Mouse (Mus musculus): ENCODE data around the gene Gpbp1l1.

Gene Gpbp1l1

DNA sequence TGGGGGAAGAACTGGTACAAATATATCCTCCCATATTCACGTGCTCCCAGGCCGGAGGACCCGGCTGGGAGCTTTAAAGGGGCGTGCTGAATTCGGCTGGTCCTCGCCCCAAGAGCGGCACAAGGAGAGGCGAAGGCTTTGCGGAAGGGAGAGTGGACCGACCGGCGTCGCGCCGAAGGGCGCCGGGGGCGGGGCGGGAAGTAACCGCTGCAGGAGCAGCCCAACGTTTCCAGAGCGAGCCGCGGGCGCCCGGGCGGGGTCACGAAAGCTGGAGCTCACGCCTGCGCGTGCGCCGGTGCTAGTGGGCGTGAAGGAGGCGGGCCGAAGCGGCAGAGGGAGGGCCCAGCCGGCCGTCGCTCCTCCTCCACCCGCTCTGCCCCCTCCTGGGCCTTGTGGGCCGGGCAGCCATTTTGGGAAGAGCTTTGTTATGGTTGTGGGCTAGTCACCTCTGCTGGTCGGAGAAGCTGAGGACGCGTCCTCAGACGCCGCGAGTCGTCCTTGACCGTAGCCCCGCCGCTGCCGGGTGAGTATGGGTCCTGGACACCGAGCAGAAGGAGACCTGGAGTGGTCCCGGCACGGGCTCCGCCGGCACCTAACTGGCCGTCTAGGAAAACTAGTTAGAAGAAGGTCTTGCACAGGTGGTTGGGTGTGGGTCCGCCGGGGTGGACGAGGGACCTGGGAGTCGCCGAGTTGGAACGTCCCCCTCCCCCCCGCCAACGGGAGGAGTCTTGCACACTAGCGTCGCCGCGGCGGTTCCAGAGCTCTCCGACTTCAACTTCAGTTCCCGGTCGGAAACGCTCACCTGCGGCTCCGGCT lies at the start of gene Gpbp1l1:
Gene Gpbp1l1 (plus strand): TSS at position 353 of the 816 bp plus-strand sequence.
- peak; percentile 89 for DNase-seq (ENCODE audit: low read depth, low spot score)

DNA sequence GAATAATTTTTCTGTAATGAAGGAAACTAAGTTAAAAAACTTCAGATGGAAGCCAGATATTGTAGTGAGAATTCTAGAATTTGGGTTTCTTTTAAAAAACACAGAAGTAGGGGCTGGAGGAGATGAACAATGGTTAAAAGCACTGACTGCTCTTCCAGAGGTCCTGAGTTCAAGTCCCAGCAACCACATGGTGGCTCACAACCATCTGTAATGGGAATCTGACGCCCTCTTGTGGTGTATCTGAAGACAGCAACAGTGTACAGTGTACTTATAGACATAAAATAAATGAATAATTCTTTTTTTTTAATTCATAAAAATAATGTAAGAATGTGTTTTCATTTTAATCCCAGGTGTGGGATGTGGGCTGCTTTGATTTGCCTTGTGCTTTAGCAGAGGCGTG lies 26.3 kb upstream of the Gpbp1l1 start:
- DNase-seq (ENCODE audit: low read depth, low spot score) = no peak

DNA sequence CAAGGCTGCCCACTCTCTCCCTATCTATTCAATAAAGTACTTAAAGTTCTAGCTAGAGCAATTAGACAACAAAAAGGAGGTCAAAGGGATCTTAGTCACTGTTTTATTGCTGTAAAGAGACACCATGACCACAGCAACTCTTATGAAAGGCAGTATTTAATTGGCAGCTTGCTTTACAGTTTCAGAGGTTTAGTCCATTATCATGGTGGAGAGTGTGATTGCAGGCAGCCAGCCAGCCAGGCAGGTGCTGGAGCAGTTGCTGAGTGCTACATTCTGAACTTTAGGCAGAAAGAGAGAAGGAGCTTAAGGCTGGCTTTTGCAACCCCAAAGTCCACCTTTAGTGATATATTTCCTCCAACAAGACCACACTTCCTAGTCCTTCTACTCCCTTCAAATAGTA lies 21.1 kb upstream of the Gpbp1l1 start:
- DNase-seq (ENCODE audit: low read depth, low spot score) = no peak

DNA sequence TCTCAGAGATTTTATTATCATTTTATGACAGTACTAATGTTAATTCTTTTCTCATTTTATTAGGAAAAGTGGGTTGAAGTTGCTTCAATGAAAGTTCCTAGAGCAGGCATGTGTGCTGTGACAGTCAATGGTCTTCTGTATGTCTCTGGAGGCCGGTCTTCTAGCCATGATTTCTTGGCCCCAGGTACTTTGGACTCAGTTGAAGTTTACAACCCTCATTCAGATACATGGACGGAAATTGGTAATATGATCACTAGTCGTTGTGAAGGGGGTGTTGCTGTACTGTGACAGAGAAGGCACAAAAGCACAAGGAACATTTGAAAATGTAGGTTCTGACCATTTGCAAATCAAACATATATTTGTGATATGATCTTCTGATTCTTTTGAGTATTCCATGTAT lies 19.7 kb upstream of the Gpbp1l1 start:
- DNase-seq (ENCODE audit: low read depth, low spot score) = no peak

DNA sequence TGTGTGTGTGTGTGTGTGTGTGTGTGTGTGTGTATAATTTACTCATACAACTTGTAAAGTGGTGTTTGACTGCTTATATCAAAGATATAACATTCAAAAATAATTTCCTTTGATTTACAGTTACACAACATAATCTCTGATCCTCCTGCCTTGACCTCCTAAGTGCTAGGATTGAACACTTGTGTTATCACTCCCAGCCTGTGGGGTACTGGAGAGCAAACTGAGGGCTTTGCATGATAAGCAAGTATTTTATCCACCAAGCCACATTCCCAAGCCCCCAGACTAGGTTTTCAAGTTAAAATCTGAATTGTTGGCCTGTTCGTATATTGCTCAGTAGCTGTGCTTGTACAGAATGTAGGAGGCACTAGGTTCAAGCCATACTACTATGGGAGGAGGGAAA lies 7.0 kb upstream of the Gpbp1l1 start:
- no peak for DNase-seq (ENCODE audit: low read depth, low spot score)

DNA sequence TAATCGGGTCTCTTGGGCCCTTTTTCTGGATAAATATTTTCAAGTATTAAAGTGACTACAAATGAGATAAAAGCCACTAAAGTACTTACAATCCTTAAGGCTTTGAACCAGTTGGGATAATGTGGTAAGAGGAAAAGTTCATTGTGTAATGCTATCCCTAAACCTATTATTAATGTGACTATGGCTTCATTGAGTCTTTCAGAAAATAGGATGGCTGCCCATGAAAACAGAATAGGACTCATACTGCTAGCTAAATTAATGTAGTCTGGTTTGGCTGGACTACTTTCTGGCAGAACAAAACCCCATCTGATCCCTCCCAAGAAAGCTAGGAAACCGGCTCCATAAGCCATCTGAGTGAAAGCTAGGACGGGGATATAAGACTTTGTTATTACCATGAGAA lies 4.4 kb upstream of the Gpbp1l1 start:
- DNase-seq (ENCODE audit: low read depth, low spot score) = no peak

DNA sequence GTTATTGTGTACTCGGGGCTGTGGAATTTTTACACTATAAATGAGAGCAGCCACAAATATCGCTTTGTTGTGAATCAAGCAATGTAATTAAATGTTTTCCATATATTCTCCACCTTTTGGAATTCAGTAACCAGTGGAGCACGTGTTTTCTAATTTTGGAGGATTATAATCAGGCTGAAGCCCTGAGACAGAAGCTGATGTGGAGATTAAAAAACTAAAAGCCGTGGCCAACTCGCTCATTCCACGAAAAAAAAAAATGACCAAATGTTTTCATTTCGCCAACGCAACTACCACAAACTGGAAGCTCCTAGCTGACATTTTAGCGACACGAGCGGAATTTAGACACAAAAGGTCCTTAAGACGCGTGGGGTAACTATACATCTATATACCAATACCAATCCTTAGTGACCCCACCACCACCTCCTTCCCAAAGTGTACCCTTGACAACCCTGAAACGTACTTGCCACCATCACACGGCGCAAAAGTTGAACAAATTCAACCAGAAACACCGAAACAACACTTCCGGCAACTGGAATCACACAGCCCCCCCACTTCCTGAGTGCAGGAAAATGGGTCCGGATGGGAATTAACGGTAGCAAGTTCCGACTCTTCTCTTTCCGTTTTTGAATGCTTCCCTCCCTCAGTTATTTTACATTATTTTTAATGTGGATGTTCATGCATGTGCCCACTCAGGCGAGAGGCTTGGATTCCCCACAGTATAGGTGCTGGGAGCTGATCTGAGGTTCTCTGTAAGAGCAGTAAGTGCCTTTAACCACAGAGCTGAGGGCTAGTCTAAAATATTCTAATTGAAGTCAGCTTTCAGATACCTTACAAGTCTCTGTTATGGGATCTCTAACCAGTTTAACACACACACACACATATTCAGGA lies 1.8 kb upstream of the Gpbp1l1 start, which contains the start of gene Tmem69:
Gene Tmem69 (minus strand): TSS at position 524 of the 888 bp plus-strand sequence.
- DNase-seq (ENCODE audit: low read depth, low spot score) = peak; percentile 60

DNA sequence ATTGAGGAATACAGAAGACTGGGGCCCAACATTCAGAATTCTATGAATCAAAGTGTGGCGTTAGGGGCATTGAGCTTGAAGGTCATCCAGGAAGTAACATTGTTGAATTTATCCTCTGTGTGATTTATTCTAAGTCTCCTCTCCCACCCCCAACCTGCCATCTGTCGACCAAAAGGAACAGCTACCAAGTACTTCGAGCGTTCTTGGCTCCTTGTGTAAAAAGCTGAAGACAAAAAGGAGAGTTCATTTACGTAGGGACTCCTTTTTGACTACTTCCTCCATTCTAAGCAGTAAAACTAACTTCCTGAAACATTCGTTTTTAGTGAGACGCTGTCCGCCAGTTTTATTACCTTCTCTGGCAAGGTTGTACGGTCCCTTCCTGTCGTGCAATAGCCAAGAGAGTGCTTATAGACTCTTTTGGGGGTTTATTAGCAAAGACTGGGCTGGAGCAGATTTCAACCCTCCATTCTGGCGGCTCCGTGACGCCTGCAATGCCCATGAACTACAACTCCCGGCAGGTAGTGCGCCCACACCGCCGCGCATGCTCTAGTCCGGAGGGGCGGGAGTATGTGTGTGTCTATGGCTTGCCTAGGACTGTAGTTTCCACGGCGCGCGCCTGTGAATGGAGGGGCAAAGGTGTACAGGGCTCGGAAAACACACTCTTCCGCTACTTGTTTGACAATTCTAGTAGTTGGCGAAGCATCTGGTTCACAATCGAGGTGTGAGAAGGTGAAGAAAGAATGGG lies 725 bp upstream of the Gpbp1l1 start:
- DNase-seq (ENCODE audit: low read depth, low spot score) = peak; percentile 85

DNA sequence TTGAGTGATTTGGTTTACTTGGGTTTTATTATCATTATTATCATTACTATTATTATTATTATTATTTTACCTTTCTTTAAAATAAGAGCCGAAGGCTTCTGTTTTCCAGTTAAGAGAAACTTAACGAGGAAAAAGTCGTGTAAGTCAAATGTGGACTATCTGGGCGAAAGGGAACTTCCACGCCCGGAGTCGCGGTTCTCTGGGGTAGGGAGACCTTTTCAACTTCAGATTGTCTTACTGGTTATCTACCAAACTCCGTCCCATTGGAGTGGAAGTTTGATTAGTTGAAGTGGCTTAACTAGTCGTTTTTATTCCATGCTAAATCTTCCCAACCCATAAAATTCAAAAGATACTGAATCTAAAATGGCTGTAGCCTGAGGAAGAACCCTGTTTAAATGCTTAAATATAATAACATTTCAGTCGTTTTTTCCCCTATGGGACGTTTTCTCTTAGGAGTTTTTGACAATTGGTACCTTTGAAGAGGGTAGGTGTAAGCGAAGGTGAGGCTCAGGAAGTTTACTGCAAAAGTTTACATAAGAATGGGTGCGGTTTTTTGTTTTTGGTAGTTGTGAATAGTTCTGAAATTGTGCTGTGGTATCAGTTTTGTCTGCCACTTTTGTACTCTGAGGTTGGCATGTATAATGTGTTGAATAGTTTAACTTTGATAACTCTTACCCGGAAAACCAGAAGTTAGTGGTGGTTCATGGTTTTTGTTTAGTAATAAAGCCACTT lies 859 bp downstream of the Gpbp1l1 start:
- no peak for DNase-seq (ENCODE audit: low read depth, low spot score)

DNA sequence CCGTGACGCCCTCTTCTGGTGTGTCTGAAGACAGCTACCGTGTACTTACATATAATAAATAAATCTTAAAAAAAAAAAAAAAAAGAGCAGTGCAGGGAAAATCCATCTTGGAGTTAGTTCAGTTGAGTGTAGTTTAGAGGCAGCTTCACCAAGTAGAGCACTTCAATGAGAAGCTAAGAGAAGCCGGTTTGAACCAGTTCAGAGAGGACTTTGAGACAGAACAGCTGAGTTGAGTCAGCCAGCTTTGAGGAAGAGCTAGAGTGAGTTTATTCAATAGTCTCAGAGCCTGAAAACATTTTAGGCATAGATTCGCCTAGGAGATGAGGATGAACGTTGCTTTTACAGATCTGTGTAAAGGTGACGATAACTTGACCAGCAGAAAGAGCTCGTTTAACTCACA lies 38.3 kb downstream of the Gpbp1l1 start:
- no peak for DNase-seq (ENCODE audit: low read depth, low spot score)

DNA sequence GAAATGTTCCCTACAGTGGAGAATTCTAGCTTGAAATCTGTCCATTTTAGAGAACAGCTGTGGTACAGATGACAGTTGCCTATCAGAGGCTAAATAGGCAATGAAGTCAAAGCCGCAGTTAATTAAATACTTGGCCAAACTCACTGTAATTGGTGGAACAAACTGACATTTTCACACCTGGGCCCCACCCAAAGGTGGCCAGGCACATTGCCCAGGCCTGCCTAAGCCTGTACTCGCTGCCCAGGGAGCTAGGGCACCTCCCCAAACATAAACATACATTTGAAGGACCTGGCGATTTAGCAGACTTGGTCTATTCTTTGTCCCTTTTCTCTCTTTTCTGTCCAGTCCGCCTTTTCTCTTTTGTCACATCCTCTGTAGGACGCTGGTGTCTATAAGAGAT lies 38.9 kb downstream of the Gpbp1l1 start, which contains the start of gene Ccdc17:
Gene Ccdc17 (plus strand): TSS at position 276 of the 400 bp plus-strand sequence.
- no peak for DNase-seq (ENCODE audit: low read depth, low spot score)

DNA sequence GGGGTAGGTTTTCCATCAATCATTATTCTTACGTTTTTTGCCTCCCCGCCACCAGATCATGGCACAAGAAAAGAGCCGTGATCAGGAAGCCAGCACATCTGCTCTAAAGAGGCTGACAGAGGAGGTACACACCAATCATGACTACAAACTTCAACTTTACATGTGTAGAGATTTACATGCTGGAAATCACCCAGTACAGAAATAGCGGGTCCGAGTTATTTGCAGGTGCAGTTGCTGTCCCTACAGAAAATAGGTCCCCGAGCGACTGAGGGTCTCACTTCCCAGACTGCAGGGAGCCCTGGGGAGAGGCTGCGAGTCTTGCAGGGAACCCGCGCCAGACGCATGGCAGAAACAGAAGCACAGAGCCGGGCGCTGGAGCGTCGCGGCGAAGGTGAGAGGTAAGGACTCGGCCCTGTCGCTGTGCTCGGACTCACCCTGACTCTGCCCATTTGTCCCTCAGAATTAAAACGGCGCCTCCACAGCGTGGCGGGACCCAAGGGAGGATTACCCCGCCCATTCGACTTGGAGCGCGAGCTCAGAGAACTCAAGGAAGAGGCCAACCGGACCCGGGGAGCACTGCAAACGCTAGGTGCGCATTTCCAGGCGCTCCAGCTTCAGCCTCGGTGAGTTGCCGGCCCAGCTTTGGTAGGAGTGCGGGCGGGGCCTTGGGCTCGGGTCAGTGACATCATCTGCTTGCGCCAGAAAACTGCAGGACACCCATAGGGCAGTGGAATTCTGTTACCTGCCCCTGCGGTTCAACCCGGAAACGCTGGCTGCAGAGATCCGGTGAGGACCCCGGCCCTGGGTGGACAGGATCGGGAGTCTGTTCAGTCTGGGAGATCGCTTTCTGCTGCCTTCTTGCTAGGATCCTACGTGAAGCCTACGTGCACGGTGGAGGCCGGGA lies 39.8 kb downstream of the Gpbp1l1 start:
- peak; percentile 84 for DNase-seq (ENCODE audit: low read depth, low spot score)

DNA sequence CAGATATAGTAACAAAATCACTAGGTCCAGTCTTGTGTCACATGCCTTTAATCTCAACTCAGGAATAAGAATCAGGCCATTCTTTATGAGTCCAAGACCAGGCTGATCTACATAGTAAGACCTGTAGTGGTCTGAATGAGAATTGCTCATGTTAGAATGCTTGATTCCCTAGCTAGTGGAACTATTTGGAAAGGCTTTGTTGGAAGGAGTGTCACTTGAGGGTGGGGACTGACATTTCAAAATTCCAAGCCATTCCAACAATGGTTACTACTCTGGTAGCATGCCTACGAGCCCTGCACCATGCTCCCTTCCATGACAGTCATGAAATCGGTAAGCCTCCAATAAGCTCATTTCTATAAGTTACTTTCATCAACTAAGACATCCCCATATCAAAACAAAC lies 55.2 kb downstream of the Gpbp1l1 start:
- DNase-seq (ENCODE audit: low read depth, low spot score) = no peak

DNA sequence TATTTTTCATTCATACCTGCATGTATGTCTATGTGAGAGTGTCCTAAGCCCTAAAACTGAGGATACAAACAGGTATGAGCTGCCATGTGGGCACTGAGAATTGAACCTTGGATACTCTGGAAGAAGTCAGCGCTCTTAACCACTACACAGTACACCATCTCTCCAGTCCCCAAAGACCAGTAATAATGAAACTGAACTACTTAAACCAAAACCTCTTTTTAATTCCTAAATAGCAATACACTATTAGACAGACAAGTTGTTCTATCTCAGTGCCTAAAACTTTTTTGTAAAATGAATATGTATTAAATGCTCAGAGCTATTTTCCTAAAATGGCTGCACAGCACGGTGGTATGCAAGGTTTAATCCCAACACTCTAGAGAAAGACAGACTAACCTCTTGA lies 57.8 kb downstream of the Gpbp1l1 start:
- no peak for DNase-seq (ENCODE audit: low read depth, low spot score)

DNA sequence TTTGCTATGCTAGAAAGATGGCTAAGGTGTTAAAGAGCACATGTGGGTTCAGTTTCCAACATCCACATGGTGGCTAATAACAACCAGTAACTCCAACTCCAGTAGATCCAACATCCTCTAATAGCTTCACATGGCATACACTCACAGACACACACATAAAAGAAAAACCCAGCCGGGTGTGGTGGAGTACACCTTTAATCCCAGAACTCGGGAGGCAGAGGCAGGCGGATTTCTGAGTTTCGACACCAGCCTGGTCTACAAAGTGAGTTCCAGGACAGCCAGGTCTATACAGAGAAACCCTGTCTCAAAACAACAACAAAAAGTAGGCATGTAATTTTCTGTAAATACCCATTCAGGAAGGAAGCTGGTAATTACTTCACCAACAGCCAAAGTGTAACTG lies 67.4 kb downstream of the Gpbp1l1 start:
- DNase-seq (ENCODE audit: low read depth, low spot score) = no peak

DNA sequence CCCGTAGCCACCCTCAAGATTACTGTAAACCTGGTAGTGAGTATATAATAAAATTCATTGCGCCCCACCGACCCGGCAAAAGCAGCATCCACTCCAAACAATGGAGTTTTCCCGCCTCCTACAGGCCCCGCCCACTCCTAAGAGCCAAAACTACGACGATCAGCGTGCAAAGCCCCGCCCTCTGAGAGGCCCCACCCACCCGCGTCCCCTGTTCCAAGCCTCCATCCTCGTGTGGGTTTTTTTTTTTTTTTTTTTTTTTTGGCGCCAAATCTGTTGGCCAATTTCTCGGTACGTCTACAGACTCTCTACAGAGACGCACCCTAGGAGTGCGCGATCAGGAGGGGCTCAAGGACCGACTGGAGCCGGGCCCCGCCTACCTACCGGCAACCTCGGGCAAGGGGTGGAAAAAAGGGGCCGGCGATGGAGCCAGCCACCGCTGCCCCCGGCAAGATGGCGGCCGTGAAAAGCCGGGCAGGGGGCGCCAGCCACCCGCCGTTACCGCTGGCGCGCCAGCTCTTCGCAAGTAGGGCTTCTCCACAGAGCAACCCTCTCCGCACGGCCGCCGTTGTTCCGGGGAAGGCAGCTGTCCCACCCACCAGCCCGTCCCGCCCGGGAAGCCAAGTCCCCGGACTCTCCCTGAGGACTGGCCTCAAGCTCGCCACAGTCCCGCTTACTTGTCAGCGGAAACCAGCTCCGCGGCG lies 69.3 kb downstream of the Gpbp1l1 start:
- no peak for DNase-seq (ENCODE audit: low read depth, low spot score)

DNA sequence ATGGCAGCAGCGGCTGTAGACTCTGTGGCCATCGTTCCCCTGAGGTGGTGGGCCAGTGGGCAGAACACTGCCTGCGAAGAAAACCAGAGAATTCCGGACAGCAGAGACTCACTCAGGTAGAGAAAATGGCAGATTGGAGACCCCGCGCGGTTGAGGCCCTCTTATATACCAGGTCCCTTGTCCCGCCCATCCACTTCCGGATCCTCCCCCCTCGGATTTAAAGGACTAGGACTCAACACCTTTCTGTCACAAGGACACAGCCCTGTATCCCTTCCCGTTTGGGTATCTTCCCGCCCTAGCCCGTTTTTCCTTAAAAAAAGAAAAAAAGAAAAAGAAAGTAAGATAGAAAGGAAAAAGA lies 69.9 kb downstream of the Gpbp1l1 start:
- DNase-seq (ENCODE audit: low read depth, low spot score) = peak; percentile 81

DNA sequence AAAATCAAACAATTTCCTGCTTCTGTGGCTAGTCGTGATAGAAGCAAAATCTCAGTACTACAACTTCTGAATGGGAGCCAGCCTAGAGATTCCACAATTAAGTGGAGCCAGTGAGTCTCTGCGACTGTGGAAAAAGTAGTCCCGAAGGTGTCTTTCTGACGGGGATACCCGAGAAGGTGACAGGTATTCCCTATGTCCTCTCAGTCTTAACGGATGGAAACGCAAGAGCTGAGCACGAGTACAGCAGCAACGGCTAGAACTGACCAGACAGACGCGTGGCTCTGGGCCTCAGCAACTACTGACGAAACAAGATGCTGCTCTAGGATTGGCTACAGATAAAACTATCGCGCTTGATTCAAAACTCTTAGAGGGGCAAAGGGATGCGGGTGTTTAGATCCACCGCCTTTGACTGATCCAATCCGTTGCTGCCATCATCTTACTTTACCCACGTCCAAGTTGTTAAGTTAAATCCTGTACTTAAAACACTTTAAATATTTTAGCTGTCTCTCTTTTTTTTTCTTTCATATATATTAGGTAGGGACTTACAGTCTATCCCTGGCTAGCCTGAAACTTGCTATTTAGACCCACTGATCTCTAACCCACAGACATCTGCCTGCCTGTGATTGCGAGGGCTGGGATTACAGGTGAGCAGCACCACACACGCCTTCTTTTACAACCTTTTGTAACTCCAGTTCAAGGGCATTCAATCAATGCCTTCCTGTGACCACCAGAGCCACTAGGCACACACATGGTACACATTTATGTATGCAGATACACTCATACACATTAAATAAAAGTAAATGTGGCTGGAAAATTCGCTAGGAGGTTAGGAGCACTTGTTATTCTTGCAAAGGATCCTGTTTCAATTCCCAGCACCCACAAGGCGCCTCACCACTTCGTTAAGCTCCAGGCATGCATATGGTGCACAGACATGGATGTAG lies 70.5 kb downstream of the Gpbp1l1 start, which contains the start of gene Nasp:
Gene Nasp (minus strand): TSS at position 220 of the 941 bp plus-strand sequence.
- peak; percentile 65 for DNase-seq (ENCODE audit: low read depth, low spot score)

Data from retina, adult 2 months (tissue).